Mouse (Mus musculus) heart, adult 18-20 months (tissue): ENCODE measurements around the gene Tgm3. TPM values are rescaled to one million over a fixed set of nuclear protein-coding genes. Genes with fewer than 3 reads are reported as not detected.

Experiments
- DNase-seq, 2 experiments: peaks; one replicate each; pipeline ENCODE4 v3.0.0; 2021 to 2022; ENCODE audit warnings: mixed read lengths in 1 of 2
- long read RNA-seq, 2 experiments: library from polyadenylated mRNA; stranded (forward); transcript quantifications; one replicate each; pipeline ENCODE4 v2.0.0; 2021
- total RNA-seq, 2 experiments: library from RNA; stranded (reverse); gene quantifications; 2 replicates each; pipeline ENCODE4 v1.2.3; 2021

The Tgm3 gene
- under 1 TPM in 1 of 2 experiments, not detected in 1; 0.21 TPM for total RNA-seq
- long read RNA-seq, experiment 1 = 0 reads
- long read RNA-seq, experiment 2 = 0 reads

DNA sequence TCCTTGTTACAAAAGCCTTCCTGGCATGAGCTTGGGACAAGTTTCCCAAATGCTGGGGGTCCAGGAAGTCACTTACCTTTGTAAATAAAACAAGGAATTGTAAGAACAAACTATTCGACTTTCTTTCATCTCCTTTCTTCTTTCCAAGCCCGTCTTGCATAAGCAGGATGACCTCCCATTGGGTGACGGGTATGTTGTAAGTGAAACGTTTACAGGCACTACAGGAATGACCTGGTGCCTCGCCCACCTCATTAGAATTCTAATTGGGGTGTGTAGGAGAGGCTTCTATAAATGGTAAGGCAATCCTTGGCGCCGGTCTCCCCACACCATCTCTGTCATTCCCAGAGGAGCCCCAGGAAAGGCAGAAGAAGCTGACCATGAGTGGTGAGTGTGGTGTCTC lies at the start of gene Tgm3:
Gene Tgm3 (plus strand): TSS at position 324 of the 400 bp plus-strand sequence.
- no peak for DNase-seq

DNA sequence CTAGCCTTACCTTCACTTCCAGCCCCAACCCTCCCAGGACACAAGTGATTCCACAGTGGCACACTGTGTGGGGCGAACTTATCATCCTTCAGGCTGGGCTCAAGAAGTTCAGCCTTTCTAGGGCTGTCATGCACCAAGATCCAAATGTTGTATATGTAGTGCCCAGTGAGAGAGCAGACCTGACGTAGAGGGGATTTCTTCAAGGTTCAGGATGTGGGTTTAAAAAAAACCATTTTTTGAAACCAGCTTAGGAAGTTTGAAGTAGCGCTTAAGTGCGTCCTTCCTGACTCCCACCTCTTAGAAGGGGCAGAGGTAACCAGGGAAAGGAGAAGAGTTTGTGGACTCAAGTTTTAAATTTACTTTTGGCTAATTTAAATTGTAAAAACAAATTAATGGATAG lies 31.5 kb upstream of the Tgm3 start:
- DNase-seq = no peak

DNA sequence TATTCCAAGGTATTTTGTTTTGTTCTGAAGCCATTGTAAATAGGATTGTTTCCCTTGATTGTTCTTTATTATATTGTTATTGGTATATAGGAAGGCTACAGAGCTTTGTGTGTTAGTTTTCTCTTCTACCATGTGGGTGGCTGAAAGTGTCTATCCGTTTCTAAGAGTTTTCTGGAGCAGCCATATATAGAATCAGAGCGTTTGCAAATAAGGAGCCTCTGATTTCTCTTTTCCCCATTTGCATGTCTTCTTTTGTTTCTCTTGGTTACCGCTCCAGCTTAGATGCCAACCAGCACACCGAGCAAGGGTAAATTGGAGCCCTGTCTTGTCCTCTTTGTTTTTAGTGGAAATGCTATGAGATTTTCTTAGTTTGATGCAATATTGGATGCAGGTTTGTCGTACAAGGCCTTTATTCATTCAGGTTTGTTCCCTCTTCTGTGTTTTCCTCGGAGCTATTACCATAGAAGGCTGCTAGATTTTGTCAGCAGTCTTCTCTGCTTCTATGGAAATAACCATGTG lies 24.6 kb upstream of the Tgm3 start:
- no peak for DNase-seq

DNA sequence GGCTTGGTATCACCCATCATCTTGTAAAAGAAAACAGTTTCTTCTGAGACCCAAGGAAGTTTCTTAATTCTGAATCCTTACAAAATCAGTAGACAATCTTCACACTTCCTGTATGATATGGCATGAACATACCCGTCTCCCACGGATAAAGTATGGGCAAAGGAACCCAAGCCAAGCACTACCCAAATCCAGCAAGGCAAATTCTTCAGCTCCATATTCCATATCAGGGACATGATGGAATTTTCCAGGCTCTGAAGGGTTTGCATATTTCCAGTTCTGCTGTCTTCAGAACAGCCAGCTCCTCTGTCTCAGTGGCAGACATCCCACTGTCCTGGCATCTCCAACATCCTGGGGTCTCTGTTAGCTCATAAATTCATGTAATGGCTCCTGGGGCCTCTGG lies 22.5 kb upstream of the Tgm3 start:
- DNase-seq = no peak

DNA sequence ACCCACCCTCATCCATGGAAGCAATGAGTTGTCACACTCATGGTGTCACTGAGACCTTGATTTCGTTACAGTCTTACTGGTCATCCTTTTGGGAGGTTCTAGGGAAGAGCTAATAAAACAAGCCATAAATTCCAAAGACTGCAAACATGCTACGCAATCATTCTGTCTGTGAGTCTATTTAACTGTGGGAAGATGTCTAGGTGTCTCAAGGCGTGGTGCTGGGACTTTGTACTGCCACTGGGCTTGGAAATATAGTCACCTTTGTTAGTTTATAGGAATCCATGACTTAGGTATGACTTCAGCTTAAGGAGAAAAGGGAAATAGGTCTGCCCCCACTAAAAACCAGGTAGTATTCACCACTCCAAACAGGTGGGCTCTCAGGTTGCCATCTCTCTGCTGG lies 17.7 kb upstream of the Tgm3 start:
- no peak for DNase-seq

DNA sequence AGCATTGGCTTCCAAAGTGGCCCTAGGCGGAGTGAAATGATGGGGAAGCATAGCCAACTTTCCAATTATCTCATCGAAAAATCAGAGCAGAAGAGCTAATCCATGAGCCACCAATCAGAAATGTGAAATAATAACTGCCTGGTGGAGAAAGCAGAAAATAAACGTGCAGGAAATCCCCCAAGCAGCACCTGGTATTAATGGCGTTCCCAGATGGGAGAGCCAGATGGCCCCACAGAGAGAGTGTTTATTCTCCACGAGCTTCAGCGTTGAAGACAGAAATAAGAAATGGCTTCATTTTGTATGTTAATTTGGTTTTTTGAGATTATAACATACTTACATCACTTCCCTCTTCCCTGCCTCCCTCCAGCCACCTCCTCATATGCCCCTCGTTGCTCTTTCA lies 13.7 kb upstream of the Tgm3 start:
- DNase-seq = no peak

DNA sequence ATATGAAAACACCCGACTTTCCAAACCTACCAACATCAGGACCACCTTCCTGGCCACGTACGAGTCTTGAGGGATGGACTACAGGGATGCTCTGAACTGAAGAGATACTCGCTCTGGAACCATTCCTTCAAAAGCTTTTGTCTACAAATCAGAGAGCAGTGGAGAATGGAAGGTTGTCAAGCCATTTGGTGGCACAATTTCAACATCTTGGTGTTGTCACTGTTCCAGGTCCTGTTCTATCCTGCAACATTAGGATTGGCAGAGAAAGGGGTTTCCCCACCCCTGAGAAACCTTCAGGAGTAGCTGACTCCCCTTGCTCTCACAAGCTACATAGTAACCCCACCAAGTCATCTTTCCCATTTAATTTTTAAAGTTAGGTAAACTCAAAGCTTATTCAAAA lies 12.9 kb upstream of the Tgm3 start:
- DNase-seq = no peak

DNA sequence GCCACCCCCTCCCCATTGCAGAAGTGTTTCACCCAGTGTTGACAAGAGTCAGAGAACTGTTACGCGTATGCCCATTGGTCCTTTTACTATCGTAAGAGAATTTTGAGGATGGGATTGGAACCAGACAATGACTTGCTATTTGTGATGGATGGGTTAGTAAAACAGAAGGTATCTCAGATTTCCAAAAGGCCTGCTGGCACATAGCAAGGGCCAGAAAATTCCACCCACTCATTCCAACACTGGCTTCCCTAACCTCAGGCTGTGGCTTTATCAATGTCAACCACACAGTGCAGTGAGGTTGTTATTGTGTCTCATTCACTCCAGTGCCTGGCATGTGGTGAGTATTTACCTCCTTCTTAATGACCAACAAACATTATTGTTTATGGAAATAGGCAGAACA lies 11.5 kb upstream of the Tgm3 start:
- DNase-seq = no peak

DNA sequence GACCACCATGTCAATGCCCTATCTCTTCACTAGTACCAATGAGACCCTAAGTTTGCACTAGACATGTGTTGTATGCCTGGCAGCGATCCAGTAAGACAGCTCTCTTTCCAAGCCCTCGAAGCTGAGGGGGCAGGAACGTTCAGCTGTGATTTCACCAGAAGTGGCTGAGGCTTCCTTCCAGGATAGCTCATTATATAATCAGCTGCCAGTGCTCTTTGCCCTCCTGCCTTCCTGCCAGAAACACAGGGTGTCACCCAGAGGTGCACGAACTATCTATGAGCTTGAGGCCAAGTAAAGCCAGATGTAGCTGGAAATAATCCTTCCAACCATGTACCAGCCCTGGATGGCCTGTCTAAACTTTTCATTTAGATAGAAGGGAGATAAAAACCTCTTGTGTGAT lies 8.1 kb upstream of the Tgm3 start:
- peak; percentile 10 to 41 for DNase-seq

DNA sequence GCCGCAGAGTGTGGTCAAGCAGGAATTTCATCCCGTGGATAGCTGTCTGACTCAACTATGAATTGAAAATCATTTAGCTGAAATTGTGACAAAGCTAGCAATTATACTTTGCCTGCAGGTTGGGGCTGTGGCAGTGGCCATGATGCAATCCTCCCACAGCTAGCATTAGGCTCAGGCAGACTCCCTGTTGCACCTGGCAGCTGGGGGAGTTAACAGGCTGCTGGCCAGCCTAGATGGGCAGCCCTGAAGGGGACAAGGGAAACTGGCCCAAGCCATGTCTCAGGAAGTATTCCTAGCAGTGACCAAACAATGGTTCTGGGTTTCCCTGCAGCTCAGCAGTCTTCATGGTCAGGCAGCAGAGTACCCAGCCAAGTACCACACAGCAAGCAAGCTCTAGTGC lies 2.8 kb upstream of the Tgm3 start:
- no peak for DNase-seq

DNA sequence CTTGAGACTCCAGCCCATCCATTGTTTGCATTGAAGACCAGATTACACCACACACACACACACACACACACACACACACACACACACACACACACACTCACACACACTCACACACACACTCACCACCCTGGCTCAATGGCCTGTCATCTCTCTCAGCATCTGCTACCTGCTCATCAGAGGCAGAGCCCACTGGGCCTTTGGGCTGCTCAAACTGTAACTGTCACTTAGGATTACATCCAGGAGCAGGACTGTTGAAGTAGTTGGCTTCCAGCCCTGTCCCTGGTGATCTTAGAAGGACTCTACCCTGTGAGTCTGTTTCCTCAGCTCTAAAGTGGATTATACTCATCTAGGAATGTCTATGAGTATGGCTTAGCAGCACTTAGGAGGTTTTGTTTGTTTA lies 1.5 kb downstream of the Tgm3 start:
- no peak for DNase-seq

DNA sequence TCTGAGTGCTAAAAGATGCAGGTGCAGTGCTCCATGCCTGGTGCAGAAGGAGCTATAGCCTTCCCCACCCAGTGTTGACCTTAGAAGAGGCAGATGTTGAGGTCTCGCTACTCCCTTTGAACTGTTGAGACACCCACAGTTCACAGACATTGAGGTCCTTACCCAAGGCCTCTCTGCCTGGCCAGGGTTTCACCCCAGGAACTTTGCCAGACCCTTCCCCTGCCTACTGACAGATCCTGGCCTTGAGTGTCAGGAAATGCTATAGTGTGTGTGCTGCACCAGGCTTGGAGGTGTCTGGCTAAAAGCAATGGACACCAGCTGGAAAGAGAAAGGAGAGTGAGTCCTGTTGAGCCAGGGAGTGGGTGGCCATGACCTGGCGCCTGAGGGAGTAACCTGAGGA lies 3.0 kb downstream of the Tgm3 start:
- DNase-seq = no peak

DNA sequence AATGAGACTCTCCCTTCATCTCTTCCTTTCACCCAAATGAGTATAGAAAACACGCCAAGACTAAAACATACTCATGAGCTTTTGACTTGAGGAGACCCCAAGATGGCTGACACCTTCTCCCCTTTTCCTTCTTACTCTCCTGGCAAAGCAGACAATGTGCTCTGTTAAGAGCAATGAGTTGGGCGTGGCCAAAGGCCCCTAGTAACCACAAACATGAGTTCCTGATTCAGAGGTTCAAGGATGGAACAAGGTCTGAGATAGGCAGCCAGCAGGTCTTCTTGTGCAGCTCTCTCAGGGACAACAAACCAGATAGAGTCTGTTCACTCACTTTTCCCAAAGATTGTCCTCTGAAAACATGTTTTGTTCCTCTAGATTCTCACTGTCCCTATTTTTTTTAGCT lies 5.9 kb downstream of the Tgm3 start:
- no peak for DNase-seq

DNA sequence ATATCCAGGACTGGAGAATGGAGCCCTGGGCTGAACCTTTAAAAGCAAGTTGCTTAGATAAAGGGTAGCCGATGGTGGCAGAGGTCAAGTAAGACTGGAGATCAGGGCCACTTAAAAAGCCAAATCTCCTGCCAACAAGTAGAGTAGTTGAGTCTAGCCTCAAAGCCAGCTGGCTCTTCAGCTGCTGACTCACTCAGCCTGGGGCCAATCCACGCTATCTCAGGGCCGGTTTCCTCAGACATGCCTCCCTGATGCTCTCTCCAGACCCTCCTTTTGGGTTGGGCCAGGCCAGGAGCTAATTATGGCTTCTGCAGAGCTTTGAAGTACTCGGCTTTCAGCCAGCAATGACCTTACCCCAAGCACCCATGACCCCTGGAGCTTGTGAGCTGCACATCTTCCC lies 15.7 kb downstream of the Tgm3 start:
- DNase-seq = peak; percentile 43 to 73

DNA sequence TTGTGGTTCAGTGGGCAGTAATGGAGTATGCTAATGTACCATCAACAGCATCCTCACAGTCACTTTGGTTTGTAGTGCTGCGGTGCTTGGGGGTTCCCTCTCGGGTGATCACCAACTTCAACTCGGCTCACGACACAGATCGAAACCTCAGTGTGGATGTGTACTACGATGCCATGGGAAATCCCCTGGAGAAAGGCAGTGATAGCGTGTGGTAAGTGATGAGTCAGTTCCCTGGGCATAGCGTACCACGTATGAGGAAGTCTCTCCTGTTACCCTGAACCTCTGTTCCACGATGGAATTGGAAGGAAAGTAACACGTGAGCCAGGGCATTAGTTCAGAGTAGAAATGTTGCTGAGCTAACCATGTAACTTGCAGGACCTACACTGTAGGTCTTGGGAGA lies 17.7 kb downstream of the Tgm3 start:
- no peak for DNase-seq

DNA sequence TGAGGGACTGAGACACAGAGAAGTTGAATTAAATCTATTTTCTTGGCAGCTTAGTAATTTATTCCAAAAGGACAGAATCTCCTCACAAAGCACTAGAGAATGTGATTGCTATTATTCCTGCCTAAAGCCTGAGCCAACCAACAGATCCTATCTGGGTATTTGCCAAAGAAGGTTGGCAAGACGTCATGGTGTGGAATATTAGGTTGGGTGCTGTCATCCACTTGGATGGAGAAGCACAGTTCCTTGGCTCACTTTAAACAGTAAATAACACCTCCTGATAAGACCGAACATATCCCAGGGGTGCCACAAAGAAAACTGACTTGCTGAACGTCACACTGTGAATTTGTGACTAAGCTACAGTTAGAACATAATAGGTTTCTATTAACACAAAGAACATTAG lies 20.5 kb downstream of the Tgm3 start:
- peak; percentile 40 for DNase-seq

DNA sequence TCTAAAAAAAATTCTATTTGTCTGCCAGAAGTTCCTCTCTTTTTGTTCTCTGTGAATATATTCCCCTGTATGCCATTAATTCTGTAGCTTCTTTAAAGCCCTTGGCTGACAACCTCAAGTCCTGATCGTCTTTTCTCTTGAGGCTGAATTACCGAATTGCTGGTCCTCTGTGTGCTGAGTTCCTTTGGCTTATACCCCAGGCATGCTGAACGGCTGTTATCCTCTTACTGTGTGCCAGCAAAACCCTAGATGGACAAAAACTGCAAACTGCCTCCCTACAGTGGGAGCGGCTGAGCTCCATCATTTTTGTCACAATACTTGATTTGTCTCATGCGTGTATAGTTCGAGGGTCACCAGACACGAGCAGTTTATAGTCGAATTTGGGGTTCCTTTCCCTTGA lies 24.7 kb downstream of the Tgm3 start:
- DNase-seq = no peak

DNA sequence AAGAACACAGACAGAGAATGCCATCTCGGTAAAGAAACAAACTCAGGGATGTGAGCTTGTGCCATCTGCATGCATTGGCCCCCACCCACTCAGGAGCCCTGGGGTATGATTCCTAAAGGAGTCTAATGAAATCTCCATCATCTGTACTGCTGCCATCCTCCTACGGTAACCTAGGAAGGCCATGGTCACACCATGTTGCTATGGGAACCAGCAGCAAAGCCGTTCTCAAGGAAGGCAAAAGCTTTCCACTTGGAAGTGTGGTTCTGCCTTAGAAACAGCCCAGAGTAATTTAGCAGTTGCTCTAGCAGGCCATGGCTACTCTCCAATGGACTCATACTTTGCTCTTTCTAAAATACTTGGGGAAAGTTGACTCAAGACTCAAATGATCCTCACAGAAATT lies 26.8 kb downstream of the Tgm3 start:
- DNase-seq = no peak

DNA sequence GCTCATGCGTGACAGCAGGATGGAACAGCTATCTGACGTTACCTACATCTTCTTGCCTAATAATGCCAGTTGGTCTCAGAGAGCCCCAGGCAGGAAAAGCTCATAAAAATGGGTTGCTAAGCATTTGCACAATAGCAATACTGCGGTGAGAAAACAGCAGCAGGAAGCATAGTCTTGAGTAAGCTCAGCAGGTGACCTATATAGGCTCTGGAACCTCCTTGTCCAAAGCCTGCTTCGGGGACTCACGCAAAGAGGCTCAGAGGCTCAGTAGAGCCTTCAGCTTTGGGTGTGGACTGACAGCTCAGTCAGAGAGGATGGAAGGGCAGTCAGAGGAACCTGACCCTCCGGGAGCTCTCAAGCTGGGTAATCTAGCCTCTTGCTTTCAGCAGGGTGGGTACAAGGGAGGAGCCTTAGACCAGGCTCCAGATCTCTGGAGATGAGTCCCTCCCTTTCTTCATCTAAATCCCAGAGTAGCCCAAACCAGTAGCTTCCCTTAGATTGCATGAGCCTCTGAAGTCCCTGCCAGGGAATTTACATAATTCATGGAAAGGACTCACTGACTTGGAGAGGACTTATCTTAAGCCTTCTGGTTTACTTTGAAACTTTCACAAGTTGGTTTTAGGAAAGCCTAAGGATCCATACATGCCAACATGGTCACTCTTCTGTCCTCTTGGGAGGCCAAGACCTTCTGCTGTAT lies 28.2 kb downstream of the Tgm3 start:
- no peak for DNase-seq

DNA sequence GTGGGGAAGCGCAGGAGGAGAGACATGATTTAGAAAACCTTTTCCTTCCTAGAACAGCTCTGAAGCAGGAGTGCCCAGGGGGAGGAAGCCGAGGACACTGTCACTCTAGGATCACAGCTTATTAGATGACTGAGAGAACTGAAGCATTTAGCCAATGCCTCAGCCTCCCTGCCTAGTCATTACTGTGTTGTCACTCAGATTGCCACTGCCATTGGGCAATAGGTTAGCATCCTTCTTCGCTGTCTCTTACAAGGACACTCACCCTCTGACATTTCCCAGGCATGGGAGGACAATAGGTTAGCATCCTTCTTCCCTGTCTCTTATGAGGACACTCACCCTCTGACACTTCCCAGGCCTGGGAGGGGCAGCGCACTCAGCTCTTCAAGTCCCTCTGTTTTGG lies 31.7 kb downstream of the Tgm3 start:
- no peak for DNase-seq

DNA sequence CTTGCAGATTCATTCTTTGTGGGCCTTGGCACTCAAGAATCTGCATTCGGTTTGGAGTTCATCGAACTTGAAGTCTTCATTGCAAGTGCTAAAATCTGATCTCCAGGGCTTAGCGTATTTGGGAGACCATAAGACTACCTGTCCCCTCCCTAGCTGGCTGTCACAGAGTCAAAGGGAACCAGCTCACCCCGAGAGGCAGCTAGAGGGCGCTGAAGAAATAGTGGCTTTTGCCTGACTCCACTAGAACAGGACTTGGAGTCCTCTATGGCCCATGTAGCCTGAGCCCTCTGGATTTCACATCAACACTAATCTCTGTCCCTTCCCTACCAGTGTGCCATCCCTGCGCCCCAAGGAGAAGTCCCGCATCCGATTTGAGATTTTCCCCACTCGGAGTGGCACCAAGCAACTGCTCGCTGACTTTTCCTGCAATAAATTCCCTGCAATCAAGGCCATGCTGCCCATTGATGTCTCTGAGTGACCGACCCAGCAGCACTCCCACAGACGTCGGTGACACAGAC lies 35.8 kb downstream of the Tgm3 start:
- no peak for DNase-seq

DNA sequence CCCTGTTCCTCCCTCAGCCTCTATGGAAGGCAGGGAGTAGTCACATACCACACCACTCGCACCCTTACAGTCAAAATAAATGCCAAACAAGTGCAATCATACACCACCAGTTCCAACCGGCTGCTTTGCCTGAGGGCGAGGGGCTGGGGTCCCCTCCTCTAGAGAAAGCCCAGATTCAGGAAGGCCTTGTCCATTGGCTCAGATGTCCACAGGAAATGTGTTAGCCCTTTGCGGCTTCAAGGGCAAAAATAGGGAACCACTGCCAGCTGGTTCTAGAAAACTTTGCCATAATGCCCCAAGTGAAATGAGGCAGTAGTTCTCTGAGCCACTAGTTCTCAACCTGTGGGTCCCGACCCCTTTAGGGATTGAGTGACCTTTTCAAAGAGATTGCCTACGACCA lies 36.6 kb downstream of the Tgm3 start:
- DNase-seq = peak; percentile 15 to 33

DNA sequence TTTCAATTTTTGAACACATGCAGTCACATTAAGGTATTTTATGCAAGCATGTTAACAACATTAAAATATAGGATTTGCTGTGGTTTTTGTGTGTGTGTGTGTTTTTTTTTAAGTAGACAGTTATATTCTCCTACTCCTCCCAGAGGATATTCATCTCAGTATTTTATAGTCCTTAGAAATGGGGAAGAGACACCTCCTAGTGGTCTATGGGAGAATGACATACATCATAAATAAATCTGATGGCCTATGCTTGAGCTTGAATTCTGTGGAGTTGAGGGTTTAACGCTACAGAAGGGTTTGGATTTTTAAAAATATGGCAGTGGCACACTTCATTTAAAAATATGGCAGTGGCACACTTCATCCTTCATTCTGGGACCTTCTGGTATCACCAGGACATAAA lies 46.0 kb downstream of the Tgm3 start:
- peak in 1 of 2 experiments; percentile 19 for DNase-seq

DNA sequence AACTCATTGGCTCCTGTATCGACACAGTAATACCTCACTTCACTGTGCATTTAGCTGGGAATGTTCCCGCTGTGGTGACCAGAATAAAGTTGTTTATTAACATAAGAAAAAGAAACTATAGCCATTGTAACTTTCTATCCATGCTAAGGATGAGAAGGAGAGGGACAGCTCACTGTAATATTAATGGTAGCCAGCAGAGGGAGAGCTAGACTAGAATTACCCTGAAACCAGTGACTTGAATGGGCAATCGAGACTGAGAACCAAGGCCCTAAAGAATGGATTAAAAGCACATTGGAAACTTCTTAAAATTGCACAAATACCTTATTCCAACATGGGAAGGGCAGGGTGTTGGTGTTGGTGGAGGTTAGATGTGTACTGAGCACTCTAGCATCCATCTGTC lies 56.1 kb downstream of the Tgm3 start:
- peak; percentile 5 to 40 for DNase-seq
